Mouse (Mus musculus): ENCODE results near the gene Hexim1. TPM values are rescaled to one million over a fixed set of nuclear protein-coding genes. Genes with fewer than 3 reads are reported as not detected.
A peak's percentile ranks its signal among the peaks of the same experiment; 100 is the strongest.

Hexim1 gene
- polyA plus RNA-seq, 1 experiment from 2014 or later: 5.2 TPM

DNA sequence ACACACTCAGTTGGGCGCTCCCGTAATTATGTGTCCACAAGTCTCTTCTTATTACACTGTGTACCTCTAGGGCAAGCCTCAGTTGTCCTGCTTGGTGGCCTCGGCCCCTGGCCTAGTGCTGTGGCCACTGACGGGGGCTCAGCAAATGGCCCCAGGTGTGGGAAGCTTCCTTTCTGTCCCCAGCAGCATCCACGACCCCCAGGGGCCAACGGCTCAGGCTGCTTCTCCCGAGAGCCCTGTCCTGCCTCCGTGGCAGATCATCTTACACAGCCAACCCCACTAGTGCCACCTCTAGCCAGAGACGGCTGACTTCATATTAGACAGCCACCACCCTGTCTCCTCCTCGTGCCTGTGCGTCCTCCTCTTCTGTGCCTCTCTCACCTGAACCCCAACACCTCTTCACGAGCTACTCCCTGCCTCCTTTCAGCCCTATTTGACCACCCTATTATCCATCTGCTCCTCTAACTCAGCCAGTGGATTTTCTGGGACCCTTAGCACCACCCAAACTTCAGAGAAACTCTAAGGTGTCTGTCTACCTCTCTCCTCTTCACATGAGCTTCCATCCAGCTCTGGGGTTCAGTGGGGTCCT, 16.6 kb upstream of the Hexim1 start:
- H3K27ac ChIP-seq: no peak overlapping the region
- H3K4me1 ChIP-seq: peaks cover 45% of the 10 kb centered on the region
- H3K4me2 ChIP-seq: no peak overlapping the region
- no peak for ATAC-seq (ENCODE audit: insufficient number of reproducible peaks, insufficient read depth, low FRiP score, low TSS enrichment, low read depth)
- H3K4me3 ChIP-seq: no peak overlapping the region
- H3K9me3 ChIP-seq: no peaks in the 10 kb centered on the region
- peak overlapping the region; percentile 32; the same call in 1 of the 2 replicates for H3K9ac ChIP-seq
- peaks cover 57% of the 10 kb centered on the region for H3K27me3 ChIP-seq
- 29% methylated on average over 12 of the region's 12 CpGs for WGBS
- H3K36me3 ChIP-seq: no peaks in the 10 kb centered on the region

DNA sequence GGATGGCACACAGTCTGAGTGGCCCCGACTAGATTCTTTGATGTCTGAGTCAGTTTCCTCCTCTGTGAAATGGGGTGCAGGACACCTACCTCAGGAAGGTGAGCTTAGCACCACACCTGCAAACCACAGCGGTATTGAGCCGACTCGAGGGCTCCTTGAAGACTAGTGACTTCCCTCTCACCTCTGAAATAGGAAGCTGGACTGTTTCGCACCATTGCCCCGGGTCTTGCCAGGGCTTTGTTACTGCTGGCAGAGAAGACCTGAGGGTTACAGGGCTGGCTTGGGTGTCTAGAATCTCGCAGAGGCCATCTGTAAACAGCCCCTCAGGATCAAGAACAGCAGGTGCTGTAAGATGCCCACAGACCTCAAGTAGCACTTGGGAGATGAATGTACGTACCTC, 15.7 kb upstream of the Hexim1 start:
- Histone ChIP-seq H3K4me2 (no peak overlapping the region), H3K9me3 (no peaks in the 10 kb centered on the region), H3K36me3 (no peaks in the 10 kb centered on the region), H3K4me1 (peaks cover 45% of the 10 kb centered on the region), H3K27ac (no peak overlapping the region), H3K4me3 (no peak overlapping the region), H3K27me3 (peaks cover 67% of the 10 kb centered on the region), H3K9ac (peak overlapping the region; percentile 16; the same call in 1 of the 2 replicates)
- no peak for ATAC-seq (ENCODE audit: insufficient number of reproducible peaks, insufficient read depth, low FRiP score, low TSS enrichment, low read depth)
- WGBS: 70% methylated on average over 8 of the region's 8 CpGs

DNA sequence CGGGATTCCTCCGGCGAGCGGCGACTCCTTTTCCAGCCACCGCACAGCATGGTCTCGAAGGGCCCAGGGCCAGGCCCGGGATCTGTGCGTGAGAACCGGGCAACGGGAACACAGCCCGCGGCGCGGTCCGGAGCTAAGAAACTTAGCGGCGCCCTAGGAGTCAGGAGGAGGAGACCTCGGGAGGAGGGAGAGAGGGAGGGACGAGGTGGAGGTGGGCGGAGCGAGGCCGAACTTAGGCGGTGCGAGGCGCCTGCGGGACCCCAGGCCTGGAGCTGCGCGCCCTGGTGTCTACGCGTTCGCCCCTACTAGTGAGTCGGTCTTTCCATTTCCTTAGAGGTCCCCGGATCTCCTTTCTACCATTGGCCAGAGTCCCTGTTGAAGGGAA, 14.6 kb upstream of the Hexim1 start, which contains the start of the genes Plcd3 and Acbd4:
TSS of gene Plcd3 (minus strand) at position 178 of the 385 bp plus-strand sequence.
TSS of gene Acbd4 (plus strand) at position 202 of the 385 bp plus-strand sequence.
- H3K36me3 ChIP-seq: no peaks in the 10 kb centered on the region
- no peaks in the 10 kb centered on the region for H3K9me3 ChIP-seq
- H3K4me1 ChIP-seq: peaks cover 45% of the 10 kb centered on the region
- peak within 1 kb of the TSS; percentile 71 for H3K9ac ChIP-seq
- H3K27me3 ChIP-seq: peaks cover 69% of the 10 kb centered on the region
- peak within 1 kb of the TSS; percentile 73 for H3K4me2 ChIP-seq
- under 1% methylated on average over 34 of the region's 34 CpGs for WGBS
- H3K4me3 ChIP-seq: peak within 1 kb of the TSS; percentile 55
- no peak for ATAC-seq (ENCODE audit: insufficient number of reproducible peaks, insufficient read depth, low FRiP score, low TSS enrichment, low read depth)
- no peak within 1 kb of the TSS for H3K27ac ChIP-seq

DNA sequence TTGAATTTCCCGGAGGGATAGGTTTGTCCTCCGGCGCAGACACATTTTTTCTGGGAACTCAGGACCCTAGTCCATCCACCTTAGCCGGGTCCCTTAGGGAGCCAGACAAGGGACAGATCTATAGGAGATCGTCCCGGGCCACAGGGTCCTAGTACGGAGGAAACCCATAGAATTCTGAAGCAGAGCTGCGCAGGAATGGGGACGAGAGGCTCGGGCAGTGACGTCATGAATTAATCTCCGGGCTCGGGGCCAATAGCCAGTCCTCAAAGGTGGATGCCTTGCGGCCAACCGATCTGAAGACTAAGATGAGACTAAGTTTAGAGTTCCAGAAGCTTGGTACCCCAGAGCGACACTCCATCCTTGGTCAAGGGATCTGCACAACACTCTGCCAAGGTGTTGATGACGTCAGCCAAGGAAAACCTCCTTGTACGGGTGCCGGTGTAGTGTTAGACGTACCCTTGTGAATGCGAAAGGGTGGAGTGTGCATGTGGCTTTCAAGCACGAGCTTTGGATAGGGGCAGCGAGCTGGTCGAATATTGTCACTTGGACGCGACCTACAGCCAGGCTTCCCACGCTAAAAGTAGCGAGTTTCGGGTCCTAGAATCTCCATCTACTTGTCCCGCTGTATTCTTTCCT, 14.0 kb upstream of the Hexim1 start:
- H3K9ac ChIP-seq: peak overlapping the region; percentile 71
- no peaks in the 10 kb centered on the region for H3K36me3 ChIP-seq
- peaks cover 41% of the 10 kb centered on the region for H3K4me1 ChIP-seq
- H3K4me2 ChIP-seq: peak overlapping the region; percentile 73
- no peak for ATAC-seq (ENCODE audit: insufficient number of reproducible peaks, insufficient read depth, low FRiP score, low TSS enrichment, low read depth)
- WGBS: 3% methylated on average over 30 of the region's 30 CpGs
- no peaks in the 10 kb centered on the region for H3K9me3 ChIP-seq
- peak overlapping the region; percentile 55 for H3K4me3 ChIP-seq
- no peak overlapping the region for H3K27ac ChIP-seq
- H3K27me3 ChIP-seq: peaks cover 64% of the 10 kb centered on the region

DNA sequence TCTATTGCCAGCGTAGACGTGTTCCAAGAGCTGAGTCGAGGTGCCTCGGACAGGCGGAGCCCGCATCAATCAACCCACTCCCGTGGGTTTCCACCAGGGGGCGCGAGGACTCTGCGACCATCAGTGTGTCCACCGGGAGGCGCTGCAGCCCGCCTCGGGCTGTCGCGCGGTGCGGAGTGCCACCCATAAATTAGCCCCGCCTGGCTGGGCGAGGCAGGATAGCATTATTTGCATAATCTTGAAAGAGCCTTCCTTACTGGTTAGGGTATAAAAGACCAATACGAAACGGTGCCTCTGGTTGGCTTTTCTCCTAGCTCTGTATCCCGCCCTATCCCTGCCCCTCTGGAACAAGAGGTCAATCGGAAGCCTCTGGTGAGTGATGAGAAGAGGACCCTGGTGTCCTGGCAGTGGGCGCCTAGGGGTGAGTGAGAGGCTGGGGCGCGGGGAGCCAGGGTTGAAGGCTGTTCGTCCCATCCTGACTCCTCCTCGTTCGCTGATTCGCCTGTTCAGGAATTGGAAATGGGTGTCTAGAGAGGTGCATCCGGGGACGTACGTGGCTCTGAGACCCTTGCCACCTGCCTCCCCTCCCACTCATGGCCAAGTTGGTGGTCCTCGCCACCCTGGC, 13.2 kb upstream of the Hexim1 start:
- Histone ChIP-seq H3K4me1 (peaks cover 34% of the 10 kb centered on the region), H3K9ac (peak overlapping the region; percentile 71), H3K4me3 (peak overlapping the region; percentile 55), H3K27me3 (peaks cover 58% of the 10 kb centered on the region), H3K27ac (peak overlapping the region; percentile 45; the same call in 1 of the 2 replicates), H3K4me2 (peak overlapping the region; percentile 73), H3K36me3 (no peaks in the 10 kb centered on the region), H3K9me3 (no peaks in the 10 kb centered on the region)
- peak; percentile 87 for ATAC-seq (ENCODE audit: insufficient number of reproducible peaks, insufficient read depth, low FRiP score, low TSS enrichment, low read depth)
- WGBS: 1% methylated on average over 35 of the region's 35 CpGs

DNA sequence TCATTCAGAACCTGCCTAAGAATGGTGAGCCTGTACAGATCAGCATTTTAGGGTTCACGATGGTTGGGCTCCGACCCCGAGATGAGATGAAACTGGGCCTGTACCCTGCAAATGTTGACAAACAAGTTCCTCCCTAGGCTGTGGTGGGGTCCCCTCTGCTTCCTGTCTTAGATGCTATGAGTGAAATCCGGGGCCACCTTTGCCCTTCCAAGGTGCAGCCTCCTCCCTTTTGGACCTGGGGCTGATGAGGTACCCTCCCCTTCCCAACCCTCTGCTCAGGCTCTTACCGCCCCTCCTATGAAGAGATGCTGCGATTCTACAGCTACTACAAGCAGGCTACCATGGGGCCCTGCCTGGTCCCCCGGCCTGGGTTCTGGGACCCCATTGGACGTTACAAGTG, 12.4 kb upstream of the Hexim1 start:
- peaks cover 30% of the 10 kb centered on the region for H3K4me1 ChIP-seq
- peak overlapping the region; percentile 61 for H3K9ac ChIP-seq
- peak overlapping the region; percentile 55 for H3K4me3 ChIP-seq
- WGBS: 53% methylated on average over 8 of the region's 8 CpGs
- H3K9me3 ChIP-seq: no peaks in the 10 kb centered on the region
- H3K4me2 ChIP-seq: peak overlapping the region; percentile 73
- ATAC-seq (ENCODE audit: insufficient number of reproducible peaks, insufficient read depth, low FRiP score, low TSS enrichment, low read depth): no peak
- no peak overlapping the region for H3K27ac ChIP-seq
- H3K27me3 ChIP-seq: peaks cover 54% of the 10 kb centered on the region
- H3K36me3 ChIP-seq: no peaks in the 10 kb centered on the region

DNA sequence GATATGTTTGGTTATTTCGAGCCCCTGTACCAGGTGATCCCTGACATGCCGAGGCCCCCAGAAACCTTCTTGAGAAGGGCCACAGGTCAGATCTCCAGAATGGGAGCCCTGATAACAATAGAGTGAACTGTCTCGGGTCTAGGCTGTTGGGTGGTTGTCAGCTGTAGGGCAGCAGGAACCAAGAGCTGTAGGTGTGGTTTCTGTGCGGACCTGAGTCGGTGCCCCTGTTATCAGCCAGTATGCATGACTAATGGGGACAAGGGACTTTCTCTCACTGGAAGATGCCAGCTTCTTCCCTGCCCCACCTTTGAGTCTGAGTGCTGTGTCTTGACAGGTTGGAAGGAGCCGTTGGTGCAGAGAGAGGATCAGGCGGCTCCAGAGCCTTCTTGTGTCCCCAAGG, 11.6 kb upstream of the Hexim1 start:
- no peak overlapping the region for H3K4me3 ChIP-seq
- 76% methylated on average over 7 of the region's 7 CpGs for WGBS
- peaks cover 22% of the 10 kb centered on the region for H3K4me1 ChIP-seq

DNA sequence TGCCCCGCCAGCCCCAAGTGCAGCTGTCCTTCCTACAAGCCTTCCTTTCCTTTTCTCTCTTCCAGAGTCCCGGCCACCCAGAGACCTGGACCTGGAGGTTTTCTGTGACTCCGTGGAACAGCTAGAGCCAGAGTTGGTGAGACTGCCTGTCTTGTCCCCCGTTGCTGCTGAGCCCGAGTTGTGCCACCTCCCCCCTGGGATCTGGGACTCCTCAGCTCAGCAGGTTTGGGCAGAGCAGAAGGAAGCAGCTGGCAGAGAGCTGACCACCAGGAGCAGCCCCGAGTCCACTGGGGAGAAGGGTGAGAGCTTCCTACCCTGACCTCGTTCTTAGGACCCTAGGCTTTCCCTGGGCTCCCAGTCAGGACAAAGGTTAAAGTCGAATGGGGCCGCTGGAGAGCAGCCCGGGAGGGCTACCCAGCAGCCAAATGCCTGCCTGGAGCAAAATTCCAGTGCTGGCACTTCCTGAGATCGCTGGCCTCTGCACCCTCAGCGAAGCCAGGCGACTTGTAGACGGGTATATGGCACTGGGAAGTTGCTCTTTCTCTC, 10.8 kb upstream of the Hexim1 start:
- H3K9ac ChIP-seq: 0 out of 2 replicates have a peak overlapping the region, but pooled peaks have one; percentile 21
- WGBS: 26% methylated on average over 14 of the region's 14 CpGs
- no peaks in the 10 kb centered on the region for H3K36me3 ChIP-seq
- no peak overlapping the region for H3K4me2 ChIP-seq
- H3K4me1 ChIP-seq: peaks cover 20% of the 10 kb centered on the region
- ATAC-seq (ENCODE audit: insufficient number of reproducible peaks, insufficient read depth, low FRiP score, low TSS enrichment, low read depth): no peak
- H3K27ac ChIP-seq: no peak overlapping the region
- H3K9me3 ChIP-seq: no peaks in the 10 kb centered on the region
- H3K27me3 ChIP-seq: peaks cover 40% of the 10 kb centered on the region
- no peak overlapping the region for H3K4me3 ChIP-seq

More for the DNA sequence above, 11.6 kb upstream of the Hexim1 start:
- H3K9me3 ChIP-seq: no peaks in the 10 kb centered on the region
- H3K4me2 ChIP-seq: 0 out of 2 replicates have a peak overlapping the region, but pooled peaks have one; percentile 3
- no peaks in the 10 kb centered on the region for H3K36me3 ChIP-seq
- no peak overlapping the region for H3K27ac ChIP-seq
- H3K9ac ChIP-seq: no peak overlapping the region
- peaks cover 48% of the 10 kb centered on the region for H3K27me3 ChIP-seq
- ATAC-seq (ENCODE audit: insufficient number of reproducible peaks, insufficient read depth, low FRiP score, low TSS enrichment, low read depth): no peak

DNA sequence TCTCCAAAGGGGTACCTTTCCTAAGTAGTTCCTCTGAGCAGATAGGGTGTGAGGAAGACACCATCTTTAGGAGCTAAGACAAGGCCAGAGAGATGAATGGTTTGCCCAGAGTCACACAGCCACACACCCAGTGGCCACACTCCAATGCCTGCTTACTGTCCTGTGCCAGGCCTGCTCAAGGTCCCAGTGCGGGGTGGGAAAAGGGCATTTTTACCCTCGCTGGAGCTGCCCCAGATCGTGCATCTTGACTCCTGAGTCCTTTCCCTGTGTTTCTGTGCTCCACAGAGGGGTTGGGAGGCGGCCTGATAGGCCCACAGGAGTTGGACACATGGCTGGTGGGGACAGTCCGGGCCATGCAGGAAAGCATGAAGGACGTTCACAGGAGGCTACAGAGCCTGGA, 10.2 kb upstream of the Hexim1 start:
- 85% methylated on average over 6 of the region's 6 CpGs for WGBS

DNA sequence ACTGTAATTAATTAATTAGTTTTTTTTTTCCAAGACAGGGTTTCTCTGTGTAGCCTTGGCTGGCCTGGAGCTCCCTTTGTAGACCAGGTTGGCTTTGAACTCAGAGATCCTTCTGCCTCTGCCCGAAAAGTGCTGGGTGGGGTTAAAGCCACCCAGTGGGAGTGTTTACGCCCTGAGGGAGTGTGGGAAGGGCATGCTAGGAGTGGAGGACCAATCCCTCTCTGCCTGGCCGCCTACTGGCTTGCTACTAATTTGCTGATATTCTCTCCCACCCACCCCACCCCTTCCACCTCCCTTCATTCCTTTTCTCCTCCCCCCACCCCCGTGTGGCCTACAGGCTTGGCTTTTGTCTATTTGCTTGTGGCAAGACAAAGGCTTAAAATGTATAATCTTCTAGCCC, 9.6 kb upstream of the Hexim1 start:
- Histone ChIP-seq H3K36me3 (no peaks in the 10 kb centered on the region), H3K9ac (no peak overlapping the region), H3K27ac (no peak overlapping the region), H3K4me1 (peaks cover 19% of the 10 kb centered on the region), H3K9me3 (no peaks in the 10 kb centered on the region), H3K4me3 (no peak overlapping the region), H3K4me2 (no peak overlapping the region), H3K27me3 (peaks cover 29% of the 10 kb centered on the region)
- no peak for ATAC-seq (ENCODE audit: insufficient number of reproducible peaks, insufficient read depth, low FRiP score, low TSS enrichment, low read depth)
- whole genome bisulfite sequencing: 57% methylated on average over 4 of the region's 4 CpGs

More for the DNA sequence above, 10.2 kb upstream of the Hexim1 start:
- Histone ChIP-seq H3K9ac (0 out of 2 replicates have a peak overlapping the region, but pooled peaks have one; percentile 21), H3K27ac (no peak overlapping the region), H3K4me3 (no peak overlapping the region), H3K9me3 (no peaks in the 10 kb centered on the region), H3K4me2 (no peak overlapping the region), H3K27me3 (peaks cover 35% of the 10 kb centered on the region), H3K36me3 (no peaks in the 10 kb centered on the region), H3K4me1 (peaks cover 19% of the 10 kb centered on the region)
- ATAC-seq (ENCODE audit: insufficient number of reproducible peaks, insufficient read depth, low FRiP score, low TSS enrichment, low read depth): no peak

DNA sequence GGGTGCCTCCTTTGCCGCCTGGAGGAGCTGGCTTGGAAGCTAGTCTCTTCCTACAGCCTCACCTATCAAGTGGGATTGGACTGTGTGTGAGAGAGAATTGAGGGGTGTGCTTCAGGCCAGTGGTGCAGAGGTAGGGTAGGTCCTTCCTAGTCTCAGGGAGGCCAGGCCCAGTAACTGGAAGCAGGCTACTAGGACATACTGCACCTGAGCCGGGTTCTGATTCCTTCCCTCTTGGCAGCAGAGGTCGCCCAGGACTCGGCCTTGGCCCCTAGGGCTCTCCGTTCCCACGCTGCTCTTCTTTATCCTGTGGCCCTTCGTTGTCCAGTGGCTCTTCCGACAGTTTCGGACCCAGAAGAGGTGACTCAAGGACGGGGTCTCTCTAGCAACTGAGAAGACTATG, 4.7 kb upstream of the Hexim1 start:
- Histone ChIP-seq H3K27ac (peak overlapping the region; percentile 69; the same call in 1 of the 2 replicates), H3K9me3 (no peaks in the 10 kb centered on the region), H3K4me1 (peaks cover 29% of the 10 kb centered on the region), H3K9ac (peak overlapping the region; percentile 71), H3K36me3 (no peaks in the 10 kb centered on the region), H3K4me3 (peak overlapping the region; percentile 44), H3K27me3 (peaks cover 10% of the 10 kb centered on the region), H3K4me2 (peak overlapping the region; percentile 77)
- WGBS: 23% methylated on average over 10 of the region's 10 CpGs
- no peak for ATAC-seq (ENCODE audit: insufficient number of reproducible peaks, insufficient read depth, low FRiP score, low TSS enrichment, low read depth)

Measured in embryonic facial prominence, embryonic 13.5 days (tissue).